Mouse (Mus musculus) lung, adult 2 months (tissue): ENCODE data around the gene Gimap4.

ENCODE experiments used
- CTCF ChIP-seq: fragments of 200-500 bp; IDR thresholded peaks from 2 replicates; pipeline ENCODE4 v1.5.1; 2011; ENCODE audit warnings: mild to moderate bottlenecking, low read length, control low read depth; ENCODE audit not compliant: insufficient read depth
- POLR2A ChIP-seq: fragments of 200-500 bp; IDR thresholded peaks from 2 replicates; pipeline ENCODE4 v1.6.1; 2011; ENCODE audit warnings: low read depth, mild to moderate bottlenecking, control low read depth, low read length, borderline replicate concordance; ENCODE audit errors: extremely low read depth

GRCm38 (mm10) chr6:48733660-48734059 is 49.3 kb downstream of the Gimap4 start:
- TF ChIP-seq POLR2A = no peak
- no peak for TF ChIP-seq CTCF
